Mouse (Mus musculus) ovary, postnatal 36 days (tissue): ENCODE data around the gene Plekhg5.

Source experiments
- DNase-seq: peaks from one replicate; pipeline ENCODE4 v3.0.0; 2022; ENCODE audit warnings: low spot score, mixed read lengths

Gene Plekhg5

GRCm38 (mm10) chr4:152070494-152071396, 1.6 kb upstream of the Plekhg5 start:
- DNase-seq: no peak

GRCm38 (mm10) chr4:152072655-152073054, 357 bp downstream of the Plekhg5 start:
- DNase-seq: no peak

- DNase-seq: no peak
Observed at GRCm38 (mm10) chr4:152073715-152074114, 1.4 kb downstream of the Plekhg5 start.

- DNase-seq: no peak
Observed at GRCm38 (mm10) chr4:152074548-152074947, 2.2 kb downstream of the Plekhg5 start.

GRCm38 (mm10) chr4:152077191-152077590, 4.9 kb downstream of the Plekhg5 start:
- DNase-seq: no peak

GRCm38 (mm10) chr4:152078105-152078530, 5.8 kb downstream of the Plekhg5 start:
- no peak for DNase-seq

GRCm38 (mm10) chr4:152079261-152079660, 7.0 kb downstream of the Plekhg5 start:
- DNase-seq: no peak

- no peak for DNase-seq
Observed at GRCm38 (mm10) chr4:152079931-152080330, 7.6 kb downstream of the Plekhg5 start.

- DNase-seq: no peak
Observed at GRCm38 (mm10) chr4:152083611-152084220, 11.4 kb downstream of the Plekhg5 start.

GRCm38 (mm10) chr4:152084616-152085015, 12.3 kb downstream of the Plekhg5 start:
- no peak for DNase-seq

- peak; percentile 77 for DNase-seq
Observed at GRCm38 (mm10) chr4:152086505-152087210, 14.4 kb downstream of the Plekhg5 start.

- no peak for DNase-seq
Observed at GRCm38 (mm10) chr4:152087211-152088081, 15.1 kb downstream of the Plekhg5 start.

- no peak for DNase-seq
Observed at GRCm38 (mm10) chr4:152088133-152088532, 15.8 kb downstream of the Plekhg5 start.

GRCm38 (mm10) chr4:152088556-152089120, 16.3 kb downstream of the Plekhg5 start:
- no peak for DNase-seq

- no peak for DNase-seq
Observed at GRCm38 (mm10) chr4:152090191-152090590, 17.9 kb downstream of the Plekhg5 start.

- DNase-seq: no peak
Observed at GRCm38 (mm10) chr4:152092751-152093293, 20.5 kb downstream of the Plekhg5 start.

- DNase-seq: no peak
Observed at GRCm38 (mm10) chr4:152094233-152094632, 21.9 kb downstream of the Plekhg5 start.

- DNase-seq: peak; percentile 78
Observed at GRCm38 (mm10) chr4:152095937-152096910, 23.9 kb downstream of the Plekhg5 start.

GRCm38 (mm10) chr4:152096927-152097326, 24.6 kb downstream of the Plekhg5 start:
- DNase-seq: no peak
